Mouse (Mus musculus): ENCODE measurements around the gene Sec24a. TPM values are rescaled to one million over a fixed set of nuclear protein-coding genes. Genes with fewer than 3 reads are reported as not detected.

The Sec24a gene
- polyA plus RNA-seq, 1 experiment from 2014 or later, result 16.1 TPM

DNA sequence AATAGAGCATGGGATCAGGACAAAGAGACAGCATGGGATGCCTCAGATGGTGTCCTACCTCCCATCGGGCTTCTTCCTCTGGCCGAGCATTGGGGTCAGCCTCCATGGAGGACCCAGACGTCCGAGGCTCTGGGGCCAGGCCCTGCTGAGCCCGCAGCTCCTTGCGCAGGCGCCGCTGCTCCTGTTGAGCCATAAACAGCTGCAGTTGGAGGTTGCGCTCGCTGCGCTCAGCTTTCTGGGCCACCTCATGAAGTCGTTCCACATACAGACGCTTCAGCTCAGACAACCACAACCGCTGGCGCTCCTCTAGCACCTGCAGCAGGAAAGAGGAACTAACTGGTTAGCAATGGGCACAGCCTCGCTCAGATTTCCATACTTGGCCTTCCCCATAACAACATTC, 119.2 kb downstream of the Sec24a start:
- no peak overlapping the region for H3K4me2 ChIP-seq (replicated peaks; ENCODE audit: low read depth, low read length)
- H3K4me1 ChIP-seq (replicated peaks; ENCODE audit: control insufficient read depth, insufficient read depth, low read length), result peaks cover 9% of the 10 kb centered on the region; the same call in 1 of the 2 replicates
- no peak overlapping the region for H3K27ac ChIP-seq (ENCODE audit: low read depth, low read length)
- WGBS, result 74% methylated on average over 16 of the region's 16 CpGs
- H3K27me3 ChIP-seq (ENCODE audit: control insufficient read depth, insufficient read depth, low read length), result no peaks in the 10 kb centered on the region
- no peaks in the 10 kb centered on the region for H3K36me3 ChIP-seq (ENCODE audit: control insufficient read depth, insufficient read depth, low read length)
- DNase-seq (ENCODE audit: low spot score), result no peak
- no peak overlapping the region for H3K9ac ChIP-seq (ENCODE audit: low read depth, low read length)
- no peak for ATAC-seq (ENCODE audit: low FRiP score)
- H3K4me3 ChIP-seq (ENCODE audit: low read depth, low read length), result no peak overlapping the region
- no peaks in the 10 kb centered on the region for H3K9me3 ChIP-seq (ENCODE audit: control insufficient read depth, low read length)

DNA sequence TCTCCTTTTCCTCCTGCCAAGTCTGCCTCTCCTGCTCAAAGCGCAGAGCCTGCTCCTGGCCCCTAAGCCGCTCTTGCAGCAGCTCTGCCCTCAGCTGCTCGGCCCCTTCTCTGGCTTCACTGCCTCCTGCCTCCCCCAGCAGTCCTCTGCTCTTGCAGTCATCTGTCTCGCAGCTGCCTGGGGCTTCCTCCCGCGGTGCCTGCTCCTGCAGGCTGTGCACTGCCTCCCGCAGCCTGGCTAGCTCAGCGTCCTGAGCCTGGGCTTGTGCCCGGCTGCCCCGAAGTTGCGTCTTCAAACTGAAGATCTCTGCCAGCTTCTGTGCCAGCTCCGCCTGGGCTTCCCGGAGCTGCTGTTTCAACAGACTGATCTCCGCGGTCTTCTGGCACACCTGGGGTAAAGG, 119.7 kb downstream of the Sec24a start:
- H3K9me3 ChIP-seq (ENCODE audit: control insufficient read depth, low read length), result no peaks in the 10 kb centered on the region
- no peak overlapping the region for H3K9ac ChIP-seq (ENCODE audit: low read depth, low read length)
- no peak for ATAC-seq (ENCODE audit: low FRiP score)
- peaks cover 4% of the 10 kb centered on the region; the same call in 1 of the 2 replicates for H3K4me1 ChIP-seq (replicated peaks; ENCODE audit: control insufficient read depth, insufficient read depth, low read length)
- no peak overlapping the region for H3K27ac ChIP-seq (ENCODE audit: low read depth, low read length)
- DNase-seq (ENCODE audit: low spot score), result no peak
- H3K4me3 ChIP-seq (ENCODE audit: low read depth, low read length), result no peak overlapping the region
- H3K4me2 ChIP-seq (replicated peaks; ENCODE audit: low read depth, low read length), result no peak overlapping the region
- WGBS, result 52% methylated on average over 15 of the region's 15 CpGs
- no peaks in the 10 kb centered on the region for H3K27me3 ChIP-seq (ENCODE audit: control insufficient read depth, insufficient read depth, low read length)
- H3K36me3 ChIP-seq (ENCODE audit: control insufficient read depth, insufficient read depth, low read length), result no peaks in the 10 kb centered on the region

DNA sequence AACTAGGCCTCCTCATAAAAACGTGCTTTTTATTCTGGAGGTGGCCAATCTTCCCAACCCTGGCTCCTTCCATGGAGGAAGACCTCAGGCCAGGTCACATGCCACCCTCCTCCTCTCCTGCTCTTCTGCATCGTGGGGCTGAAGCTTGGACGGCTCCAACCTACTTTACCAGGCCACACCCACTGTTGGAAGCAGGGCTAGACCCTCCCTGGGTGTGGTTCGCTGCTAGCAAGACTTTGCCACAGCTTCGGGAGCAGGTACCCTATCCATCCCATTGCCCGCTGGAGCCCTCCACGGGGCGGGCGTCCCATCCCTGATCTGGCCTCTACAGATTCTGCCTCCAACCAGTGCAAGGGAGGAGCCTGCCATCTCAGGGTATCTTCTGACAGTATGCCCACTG, 120.2 kb downstream of the Sec24a start:
- Histone ChIP-seq H3K4me2 (replicated peaks; ENCODE audit: low read depth, low read length) (no peak overlapping the region), H3K4me1 (replicated peaks; ENCODE audit: control insufficient read depth, insufficient read depth, low read length) (peaks cover under 1% of the 10 kb centered on the region; the same call in 1 of the 2 replicates), H3K9me3 (ENCODE audit: control insufficient read depth, low read length) (no peaks in the 10 kb centered on the region), H3K9ac (ENCODE audit: low read depth, low read length) (no peak overlapping the region), H3K4me3 (ENCODE audit: low read depth, low read length) (no peak overlapping the region), H3K27me3 (ENCODE audit: control insufficient read depth, insufficient read depth, low read length) (no peaks in the 10 kb centered on the region), H3K36me3 (ENCODE audit: control insufficient read depth, insufficient read depth, low read length) (no peaks in the 10 kb centered on the region), H3K27ac (ENCODE audit: low read depth, low read length) (no peak overlapping the region)
- 78% methylated on average over 9 of the region's 9 CpGs for WGBS
- ATAC-seq (ENCODE audit: low FRiP score), result no peak
- no peak for DNase-seq (ENCODE audit: low spot score)

Other genes starting within 250 kb of the Sec24a start
- 10.1 and 13.2 TPM in 2 replicates for gene Phykpl, start 178.9 kb downstream of the Sec24a start, polyA plus RNA-seq (2014; fragmentation: Nextera tagmentation; extraction: Ambion mirVana)
- 777 and 822 TPM in 2 replicates for gene Hnrnpab, start 156.8 kb downstream of the Sec24a start, polyA plus RNA-seq (2014; fragmentation: Nextera tagmentation; extraction: Ambion mirVana)
- 154 and 156 TPM in 2 replicates for gene Nhp2, start 143.9 kb downstream of the Sec24a start, polyA plus RNA-seq (2014; fragmentation: Nextera tagmentation; extraction: Ambion mirVana)
- gene Rmnd5b, start 127.7 kb downstream of the Sec24a start, polyA plus RNA-seq (2014; fragmentation: Nextera tagmentation; extraction: Ambion mirVana), result 42.5 and 43.7 TPM in 2 replicates
- gene N4bp3, start 112.8 kb downstream of the Sec24a start, polyA plus RNA-seq (2014; fragmentation: Nextera tagmentation; extraction: Ambion mirVana), result 6.6 and 6.9 TPM in 2 replicates
- 0.73 and 1.2 TPM in 2 replicates for gene D930048N14Rik, start 112.7 kb downstream of the Sec24a start, polyA plus RNA-seq (2014; fragmentation: Nextera tagmentation; extraction: Ambion mirVana)
- gene 0610009B22Rik, start 74.8 kb downstream of the Sec24a start, polyA plus RNA-seq (2014; fragmentation: Nextera tagmentation; extraction: Ambion mirVana), result 108 and 110 TPM in 2 replicates
- 140 and 146 TPM in 2 replicates for gene Sar1b, start 53 bp upstream of the Sec24a start, polyA plus RNA-seq (2014; fragmentation: Nextera tagmentation; extraction: Ambion mirVana)
- 0.34 and 0.40 TPM in 2 replicates for gene Jade2, start 94.0 kb upstream of the Sec24a start, polyA plus RNA-seq (2014; fragmentation: Nextera tagmentation; extraction: Ambion mirVana)
- 111 and 134 TPM in 2 replicates for gene Cdkn2aipnl, start 204.0 kb upstream of the Sec24a start, polyA plus RNA-seq (2014; fragmentation: Nextera tagmentation; extraction: Ambion mirVana)
- gene Ube2b, start 237.1 kb upstream of the Sec24a start, polyA plus RNA-seq (2014; fragmentation: Nextera tagmentation; extraction: Ambion mirVana), result 193 and 205 TPM in 2 replicates
- 12.0 and 15.9 TPM in 2 replicates for gene Cdkl3, start 240.6 kb upstream of the Sec24a start, polyA plus RNA-seq (2014; fragmentation: Nextera tagmentation; extraction: Ambion mirVana)

Data from hindbrain, embryonic 11.5 days (tissue).